Comparison of ENCODE assay signal across 8 mouse cellular contexts in the genomic region with DNA sequence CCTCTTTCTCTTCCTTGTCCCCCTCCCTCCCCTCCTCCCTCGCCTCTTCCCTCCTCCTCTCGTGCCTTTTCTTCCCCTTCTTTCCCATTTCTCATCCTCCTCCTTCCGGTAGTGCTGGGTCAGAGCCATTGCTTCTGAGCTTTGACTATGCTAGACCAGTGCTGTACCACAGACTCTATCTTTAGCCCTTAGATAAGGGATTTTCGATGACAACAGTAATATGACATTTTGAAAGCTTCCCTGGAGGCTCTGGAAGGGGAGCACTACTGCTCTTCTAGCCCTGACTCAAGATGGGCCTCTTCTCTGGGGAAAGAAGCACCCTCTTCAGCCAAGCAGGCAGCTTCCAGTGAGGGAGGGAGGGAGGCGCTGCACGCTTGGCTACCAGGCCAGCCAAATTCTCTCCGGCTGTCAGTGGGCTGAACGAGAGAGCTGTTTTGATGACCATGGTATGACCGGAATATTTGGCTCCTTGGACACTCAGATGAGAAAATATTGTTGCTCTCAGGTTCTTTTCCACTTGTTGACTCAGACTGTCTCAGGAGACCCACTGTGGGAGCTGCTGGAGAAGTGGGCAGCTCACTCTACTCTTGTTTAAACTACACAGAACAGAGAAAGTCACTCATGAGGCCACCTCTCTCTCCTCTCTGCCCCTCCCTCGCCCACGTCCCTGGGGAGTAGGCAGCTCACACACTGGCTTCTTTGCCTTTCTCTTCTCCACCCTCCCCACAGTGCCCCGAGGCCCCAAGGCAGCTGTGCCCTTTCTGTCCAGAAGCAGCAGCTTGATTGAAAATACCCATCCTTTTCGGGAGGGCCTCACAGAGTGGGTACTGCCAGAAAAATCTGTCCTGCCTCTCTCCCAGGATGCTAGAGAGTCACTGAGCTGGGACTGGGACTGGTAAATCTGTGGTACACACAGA. TPM values are rescaled to one million over a fixed set of nuclear protein-coding genes. Genes with fewer than 3 reads are reported as not detected.
DNase-seq lines count a peak whose midpoint lies in the region; ATAC-seq lines count a peak whose summit lies in the region.

No protein-coding gene starts in this region.

- no peaks in the 10 kb centered on the region for H3K36me3 ChIP-seq in forebrain, embryonic 14.5 days (ENCODE audit: control insufficient read depth, insufficient read depth, low read length)
- no peaks in the 10 kb centered on the region for H3K36me3 ChIP-seq in forebrain, embryonic 13.5 days (ENCODE audit: poor library complexity, severe bottlenecking)
- H3K36me3 ChIP-seq in embryonic facial prominence, embryonic 13.5 days = no peaks in the 10 kb centered on the region

- H3K9me3 ChIP-seq in forebrain, embryonic 14.5 days (replicated peaks; ENCODE audit: control insufficient read depth, low read length) = no peaks in the 10 kb centered on the region
- no peaks in the 10 kb centered on the region for H3K9me3 ChIP-seq in forebrain, embryonic 13.5 days (replicated peaks)
- no peaks in the 10 kb centered on the region for H3K9me3 ChIP-seq in embryonic facial prominence, embryonic 13.5 days

- ATAC-seq in forebrain, embryonic 14.5 days = no peak
- ATAC-seq in forebrain, embryonic 13.5 days = no peak
- no peak for ATAC-seq in embryonic facial prominence, embryonic 13.5 days (ENCODE audit: insufficient number of reproducible peaks, insufficient read depth, low FRiP score, low TSS enrichment, low read depth)

- no peaks in the 10 kb centered on the region for H3K27me3 ChIP-seq in forebrain, embryonic 14.5 days (replicated peaks; ENCODE audit: control insufficient read depth, insufficient read depth, low read length)
- H3K27me3 ChIP-seq in forebrain, embryonic 13.5 days = no peaks in the 10 kb centered on the region
- no peaks in the 10 kb centered on the region for H3K27me3 ChIP-seq in embryonic facial prominence, embryonic 13.5 days

- H3K4me3 ChIP-seq in forebrain, embryonic 14.5 days (ENCODE audit: low read depth, low read length) = no peak overlapping the region
- H3K4me3 ChIP-seq in forebrain, embryonic 13.5 days = no peak overlapping the region
- no peak overlapping the region for H3K4me3 ChIP-seq in embryonic facial prominence, embryonic 13.5 days

- no peaks in the 10 kb centered on the region for H3K4me1 ChIP-seq in forebrain, embryonic 14.5 days (ENCODE audit: control insufficient read depth, insufficient read depth, low read length)
- H3K4me1 ChIP-seq in forebrain, embryonic 13.5 days = peaks cover 13% of the 10 kb centered on the region; the same call in 1 of the 2 replicates
- peaks cover 36% of the 10 kb centered on the region for H3K4me1 ChIP-seq in embryonic facial prominence, embryonic 13.5 days

- H3K27ac ChIP-seq in forebrain, embryonic 14.5 days (ENCODE audit: low read depth, low read length) = no peak overlapping the region
- no peak overlapping the region for H3K27ac ChIP-seq in forebrain, embryonic 13.5 days
- H3K27ac ChIP-seq in embryonic facial prominence, embryonic 13.5 days = no peak overlapping the region; the same call in 1 of the 2 replicates

- H3K4me2 ChIP-seq in forebrain, embryonic 14.5 days (ENCODE audit: low read length) = no peak overlapping the region
- H3K4me2 ChIP-seq in forebrain, embryonic 13.5 days = no peak overlapping the region
- no peak overlapping the region for H3K4me2 ChIP-seq in embryonic facial prominence, embryonic 13.5 days

- DNase-seq in forebrain, embryonic 14.5 days (ENCODE audit: low spot score) = no peak
- peak; percentile 78 for DNase-seq in 3134 (ENCODE audit: extremely low read depth, insufficient read length, low spot score)
- DNase-seq in heart, postnatal 4 days = peak; percentile 56
- DNase-seq in embryo, embryonic 10 days (ENCODE audit: low spot score) = no peak
- DNase-seq in frontal cortex, postnatal 25 days (ENCODE audit: low spot score in 2 of 2) = no peak
- no peak for DNase-seq in right cerebral cortex, postnatal 14 days

- 0 out of 2 replicates have a peak overlapping the region, but pooled peaks have one; percentile 29 for H3K9ac ChIP-seq in forebrain, embryonic 14.5 days (ENCODE audit: low read length)
- H3K9ac ChIP-seq in forebrain, embryonic 13.5 days = no peak overlapping the region
- H3K9ac ChIP-seq in embryonic facial prominence, embryonic 13.5 days = 0 out of 2 replicates have a peak overlapping the region, but pooled peaks have one; percentile 40

- WGBS in forebrain, embryonic 14.5 days = 56% methylated on average over 13 of the region's 13 CpGs
- 64% methylated on average over 13 of the region's 13 CpGs for WGBS in forebrain, embryonic 13.5 days
- WGBS in embryonic facial prominence, embryonic 13.5 days = 34% methylated on average over 13 of the region's 13 CpGs

RNA-seq across cellular contexts. Expression of a gene that starts 28.4 kb away (rescaled TPM):
- 41.0 and 43.3 TPM in 2 replicates for polyA plus RNA-seq in forebrain, embryonic 14.5 days (2014; fragmentation: Nextera tagmentation; extraction: Ambion mirVana)
- 29.3 and 38.6 TPM in 2 replicates for polyA plus RNA-seq in forebrain, embryonic 13.5 days (2015; fragmentation: Nextera tagmentation; extraction: Ambion mirVana)
- polyA plus RNA-seq in embryonic facial prominence, embryonic 13.5 days (2015; fragmentation: Nextera tagmentation; extraction: Ambion mirVana) = 66.8 and 78.2 TPM in 2 replicates
- total RNA-seq in heart, postnatal 4 days (2021) = 10 to 100 TPM; 55.9 to 57.1 TPM

RNA-seq across cellular contexts. Expression of a gene that starts 29.9 kb away (rescaled TPM):
- polyA plus RNA-seq in forebrain, embryonic 14.5 days (2014; fragmentation: Nextera tagmentation; extraction: Ambion mirVana) = 712 and 729 TPM in 2 replicates
- 751 and 753 TPM in 2 replicates for polyA plus RNA-seq in forebrain, embryonic 13.5 days (2015; fragmentation: Nextera tagmentation; extraction: Ambion mirVana)
- polyA plus RNA-seq in embryonic facial prominence, embryonic 13.5 days (2015; fragmentation: Nextera tagmentation; extraction: Ambion mirVana) = 702 and 727 TPM in 2 replicates
- total RNA-seq in heart, postnatal 4 days (2021) = 100 to 1,000 TPM; 224 to 227 TPM

RNA-seq across cellular contexts. Expression of a gene that starts 51.6 kb away (rescaled TPM):
- polyA plus RNA-seq in forebrain, embryonic 14.5 days (2014; fragmentation: Nextera tagmentation; extraction: Ambion mirVana) = not detected in 2 replicates
- polyA plus RNA-seq in forebrain, embryonic 13.5 days (2015; fragmentation: Nextera tagmentation; extraction: Ambion mirVana) = 0.18 TPM in 1 of 2 replicates, not detected in the other
- polyA plus RNA-seq in embryonic facial prominence, embryonic 13.5 days (2015; fragmentation: Nextera tagmentation; extraction: Ambion mirVana) = 0.55 and 0.56 TPM in 2 replicates
- total RNA-seq in heart, postnatal 4 days (2021) = under 1 TPM; 0.47 to 0.57 TPM

RNA-seq across cellular contexts. Expression of a gene that starts 54.6 kb away (rescaled TPM):
- polyA plus RNA-seq in forebrain, embryonic 14.5 days (2014; fragmentation: Nextera tagmentation; extraction: Ambion mirVana) = 81.7 and 94.8 TPM in 2 replicates
- polyA plus RNA-seq in forebrain, embryonic 13.5 days (2015; fragmentation: Nextera tagmentation; extraction: Ambion mirVana) = 128 and 136 TPM in 2 replicates
- 114 and 129 TPM in 2 replicates for polyA plus RNA-seq in embryonic facial prominence, embryonic 13.5 days (2015; fragmentation: Nextera tagmentation; extraction: Ambion mirVana)
- total RNA-seq in heart, postnatal 4 days (2021) = 10 to 100 TPM; 64.3 to 67.4 TPM

Comparison
In these comparisons a context has a peak if more than half of its experiments do, and no peak if none do; other contexts are left out.
1. DNase-seq: peak in 3134 (single experiment) and heart, postnatal 4 days (single experiment); none in forebrain, embryonic 14.5 days (single experiment), embryo, embryonic 10 days (single experiment), frontal cortex, postnatal 25 days (0 of 2) and right cerebral cortex, postnatal 14 days (single experiment).